Mouse (Mus musculus): Measurements from ENCODE around the gene Kctd17. TPM values are rescaled to one million over a fixed set of nuclear protein-coding genes. Genes with fewer than 3 reads are reported as not detected.
A peak's percentile ranks its signal among the peaks of the same experiment; 100 is the strongest.

The Kctd17 gene
- polyA plus RNA-seq, 1 experiment from 2014 or later = 22.0 TPM

DNA sequence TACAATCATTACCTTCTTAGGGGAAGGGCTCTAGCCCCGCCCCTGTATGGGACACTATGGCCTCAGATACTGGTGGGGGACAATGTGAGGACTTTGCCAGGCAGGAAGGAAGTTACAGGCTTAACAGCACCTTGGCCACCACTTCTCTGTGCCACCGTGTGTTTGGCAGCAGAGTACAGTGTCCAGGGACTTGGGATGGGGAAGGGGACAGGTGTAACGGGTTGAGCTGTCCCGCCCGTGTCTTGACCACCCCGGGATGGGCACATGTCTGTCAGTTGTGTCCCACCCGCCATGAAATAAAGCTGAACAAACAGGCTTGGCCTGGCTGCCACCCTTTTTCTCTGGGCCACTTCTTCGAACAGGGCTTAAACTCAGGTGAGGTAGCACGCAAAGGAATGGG, 10.6 kb downstream of the Kctd17 start:
- no peaks in the 10 kb centered on the region for H3K9me3 ChIP-seq (ENCODE audit: control insufficient read depth, low read length)
- H3K27me3 ChIP-seq (ENCODE audit: control insufficient read depth, insufficient read depth, low read length) = no peaks in the 10 kb centered on the region
- H3K4me2 ChIP-seq (ENCODE audit: low read length) = no peak overlapping the region
- H3K9ac ChIP-seq (ENCODE audit: low read length) = no peak overlapping the region
- H3K4me1 ChIP-seq (ENCODE audit: control insufficient read depth in 2 of 2, insufficient read depth in 2 of 2, low read length in 2 of 2) = peaks cover 22 to 37% of the 10 kb centered on the region in 2 experiments; a peak in 3 of 4 replicates
- no peak overlapping the region for H3K4me3 ChIP-seq (ENCODE audit: control insufficient read depth in 1 of 2, insufficient read depth in 1 of 2, low read depth in 1 of 2, low read length in 2 of 2)
- peaks cover 6% of the 10 kb centered on the region for H3K36me3 ChIP-seq (ENCODE audit: control insufficient read depth, insufficient read depth, low read length)
- ATAC-seq (ENCODE audit: insufficient number of reproducible peaks, insufficient read depth, low FRiP score, low read depth) = no peak
- no peak overlapping the region for H3K27ac ChIP-seq (replicated peaks in 1 of 2; ENCODE audit: control insufficient read depth in 1 of 2, insufficient read depth in 1 of 2, low read depth in 2 of 2, low read length in 2 of 2)
- WGBS = 69% methylated on average over 9 of the region's 9 CpGs

DNA sequence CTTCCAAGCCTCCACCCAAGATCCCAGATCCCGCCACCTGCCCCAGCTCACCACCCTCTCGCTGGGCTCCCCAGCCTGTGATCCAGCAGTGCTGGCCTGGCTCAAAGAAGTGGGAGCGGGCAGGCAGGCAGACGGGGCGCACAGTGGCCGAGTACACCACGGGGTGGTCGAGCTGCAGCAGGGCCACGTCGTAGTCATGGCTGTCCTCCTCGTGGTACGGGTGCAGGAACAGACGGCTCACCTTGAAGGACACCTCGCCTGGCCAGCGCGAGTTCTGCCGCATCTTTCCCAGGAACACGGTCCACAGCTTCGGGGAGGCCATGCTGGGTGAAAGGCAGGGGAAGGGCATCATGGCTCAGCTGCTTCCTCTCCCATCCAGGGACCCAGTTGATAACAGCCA, 13.9 kb downstream of the Kctd17 start:
- Histone ChIP-seq H3K27me3 (ENCODE audit: control insufficient read depth, insufficient read depth, low read length) (no peaks in the 10 kb centered on the region), H3K4me3 (ENCODE audit: control insufficient read depth in 1 of 2, insufficient read depth in 1 of 2, low read depth in 1 of 2, low read length in 2 of 2) (no peak overlapping the region), H3K4me1 (ENCODE audit: control insufficient read depth in 2 of 2, insufficient read depth in 2 of 2, low read length in 2 of 2) (peaks cover 23 to 36% of the 10 kb centered on the region in 2 experiments; a peak in 3 of 4 replicates), H3K9me3 (ENCODE audit: control insufficient read depth, low read length) (no peaks in the 10 kb centered on the region), H3K9ac (ENCODE audit: low read length) (no peak overlapping the region), H3K27ac (replicated peaks in 1 of 2; ENCODE audit: control insufficient read depth in 1 of 2, insufficient read depth in 1 of 2, low read depth in 2 of 2, low read length in 2 of 2) (no peak overlapping the region), H3K36me3 (ENCODE audit: control insufficient read depth, insufficient read depth, low read length) (no peaks in the 10 kb centered on the region), H3K4me2 (ENCODE audit: low read length) (no peak overlapping the region)
- WGBS = 85% methylated on average over 19 of the region's 19 CpGs
- no peak for ATAC-seq (ENCODE audit: insufficient number of reproducible peaks, insufficient read depth, low FRiP score, low read depth)

DNA sequence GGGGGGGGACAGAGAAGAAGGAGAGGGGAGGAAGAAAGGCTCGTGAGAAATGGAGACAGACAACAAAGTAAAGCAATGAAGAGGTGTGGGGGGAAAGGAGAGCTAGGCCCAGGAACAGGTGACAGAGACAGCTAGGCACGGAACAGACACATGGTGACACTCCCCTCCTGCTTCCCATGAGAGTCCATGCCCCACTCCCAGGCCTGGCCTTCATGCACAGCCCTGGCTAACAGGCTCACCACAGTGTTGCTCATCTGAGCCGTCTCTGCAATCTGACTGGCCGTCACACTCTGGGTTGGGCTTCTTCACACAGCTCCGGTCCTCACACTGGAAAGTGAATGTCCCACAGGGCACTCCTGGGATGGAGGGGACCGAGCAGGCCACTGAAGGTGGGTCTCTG, 15.5 kb downstream of the Kctd17 start:
- Histone ChIP-seq H3K4me3 (ENCODE audit: control insufficient read depth in 1 of 2, insufficient read depth in 1 of 2, low read depth in 1 of 2, low read length in 2 of 2) (no peak overlapping the region), H3K36me3 (ENCODE audit: control insufficient read depth, insufficient read depth, low read length) (no peaks in the 10 kb centered on the region), H3K9ac (ENCODE audit: low read length) (no peak overlapping the region), H3K4me1 (ENCODE audit: control insufficient read depth in 2 of 2, insufficient read depth in 2 of 2, low read length in 2 of 2) (peaks cover 16 to 26% of the 10 kb centered on the region in 2 experiments), H3K4me2 (ENCODE audit: low read length) (no peak overlapping the region), H3K9me3 (ENCODE audit: control insufficient read depth, low read length) (no peaks in the 10 kb centered on the region), H3K27ac (replicated peaks in 1 of 2; ENCODE audit: control insufficient read depth in 1 of 2, insufficient read depth in 1 of 2, low read depth in 2 of 2, low read length in 2 of 2) (no peak overlapping the region), H3K27me3 (ENCODE audit: control insufficient read depth, insufficient read depth, low read length) (no peaks in the 10 kb centered on the region)
- ATAC-seq (ENCODE audit: insufficient number of reproducible peaks, insufficient read depth, low FRiP score, low read depth) = no peak
- 41% methylated on average over 6 of the region's 6 CpGs for WGBS

- H3K9ac ChIP-seq (ENCODE audit: low read length) = no peak overlapping the region
- H3K4me3 ChIP-seq (ENCODE audit: control insufficient read depth in 1 of 2, insufficient read depth in 1 of 2, low read depth in 1 of 2, low read length in 2 of 2) = no peak overlapping the region
These were observed 18.8 kb downstream of the Kctd17 start for GRCm38 (mm10) chr15:78447121-78447520.

GRCm38 (mm10) chr15:78447746-78448535, 19.6 kb downstream of the Kctd17 start:
- Histone ChIP-seq H3K9ac (ENCODE audit: low read length) (peak overlapping the region; percentile 72), H3K9me3 (ENCODE audit: control insufficient read depth, low read length) (no peaks in the 10 kb centered on the region), H3K27me3 (ENCODE audit: control insufficient read depth, insufficient read depth, low read length) (no peaks in the 10 kb centered on the region), H3K4me3 (ENCODE audit: control insufficient read depth in 1 of 2, insufficient read depth in 1 of 2, low read depth in 1 of 2, low read length in 2 of 2) (peak overlapping the region; percentile 20 to 33), H3K27ac (replicated peaks in 1 of 2; ENCODE audit: control insufficient read depth in 1 of 2, insufficient read depth in 1 of 2, low read depth in 2 of 2, low read length in 2 of 2) (peak overlapping the region; percentile 86 to 89), H3K36me3 (ENCODE audit: control insufficient read depth, insufficient read depth, low read length) (no peaks in the 10 kb centered on the region), H3K4me2 (ENCODE audit: low read length) (peak overlapping the region; percentile 84), H3K4me1 (ENCODE audit: control insufficient read depth in 2 of 2, insufficient read depth in 2 of 2, low read length in 2 of 2) (peaks cover 15 to 25% of the 10 kb centered on the region in 2 experiments)
- ATAC-seq (ENCODE audit: insufficient number of reproducible peaks, insufficient read depth, low FRiP score, low read depth) = no peak
- WGBS = under 1% methylated on average over 22 of the region's 22 CpGs

More at GRCm38 (mm10) chr15:78447121-78447520, 18.8 kb downstream of the Kctd17 start:
- Histone ChIP-seq H3K4me2 (ENCODE audit: low read length) (no peak overlapping the region), H3K9me3 (ENCODE audit: control insufficient read depth, low read length) (no peaks in the 10 kb centered on the region), H3K4me1 (ENCODE audit: control insufficient read depth in 2 of 2, insufficient read depth in 2 of 2, low read length in 2 of 2) (peaks cover 15 to 25% of the 10 kb centered on the region in 2 experiments), H3K27ac (replicated peaks in 1 of 2; ENCODE audit: control insufficient read depth in 1 of 2, insufficient read depth in 1 of 2, low read depth in 2 of 2, low read length in 2 of 2) (no peak overlapping the region), H3K36me3 (ENCODE audit: control insufficient read depth, insufficient read depth, low read length) (no peaks in the 10 kb centered on the region), H3K27me3 (ENCODE audit: control insufficient read depth, insufficient read depth, low read length) (no peaks in the 10 kb centered on the region)
- 38% methylated on average over 7 of the region's 7 CpGs for WGBS
- ATAC-seq (ENCODE audit: insufficient number of reproducible peaks, insufficient read depth, low FRiP score, low read depth) = no peak

DNA sequence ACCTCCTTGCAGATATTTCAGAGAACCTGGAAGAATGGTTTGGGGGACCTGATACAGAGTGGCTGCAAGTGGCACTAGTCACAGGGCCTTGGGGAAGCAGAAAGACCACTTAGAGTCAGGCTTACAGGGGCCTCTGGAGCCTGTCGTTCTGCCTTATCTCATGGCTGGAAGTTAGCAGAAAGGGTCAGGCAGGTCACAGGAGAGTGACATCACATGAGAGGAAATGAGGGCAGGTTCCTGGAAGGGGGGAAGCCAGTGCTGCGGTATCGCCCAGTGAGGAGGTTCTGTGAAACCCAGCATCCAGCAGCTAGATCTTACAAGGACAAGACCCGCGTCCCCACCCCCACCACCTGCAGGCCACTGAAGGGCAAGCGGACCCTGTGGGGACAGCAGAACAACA, 20.8 kb downstream of the Kctd17 start:
- Histone ChIP-seq H3K4me3 (ENCODE audit: control insufficient read depth in 1 of 2, insufficient read depth in 1 of 2, low read depth in 1 of 2, low read length in 2 of 2) (no peak overlapping the region), H3K9me3 (ENCODE audit: control insufficient read depth, low read length) (no peaks in the 10 kb centered on the region), H3K9ac (ENCODE audit: low read length) (peak overlapping the region; percentile 18; the same call in 1 of the 2 replicates), H3K4me1 (ENCODE audit: control insufficient read depth in 2 of 2, insufficient read depth in 2 of 2, low read length in 2 of 2) (peaks cover 14 to 24% of the 10 kb centered on the region in 2 experiments), H3K4me2 (ENCODE audit: low read length) (no peak overlapping the region), H3K27ac (replicated peaks in 1 of 2; ENCODE audit: control insufficient read depth in 1 of 2, insufficient read depth in 1 of 2, low read depth in 2 of 2, low read length in 2 of 2) (peak overlapping the region; percentile 73 to 86), H3K27me3 (ENCODE audit: control insufficient read depth, insufficient read depth, low read length) (no peaks in the 10 kb centered on the region), H3K36me3 (ENCODE audit: control insufficient read depth, insufficient read depth, low read length) (no peaks in the 10 kb centered on the region)
- ATAC-seq (ENCODE audit: insufficient number of reproducible peaks, insufficient read depth, low FRiP score, low read depth) = no peak
- 34% methylated on average over 6 of the region's 6 CpGs for WGBS

DNA sequence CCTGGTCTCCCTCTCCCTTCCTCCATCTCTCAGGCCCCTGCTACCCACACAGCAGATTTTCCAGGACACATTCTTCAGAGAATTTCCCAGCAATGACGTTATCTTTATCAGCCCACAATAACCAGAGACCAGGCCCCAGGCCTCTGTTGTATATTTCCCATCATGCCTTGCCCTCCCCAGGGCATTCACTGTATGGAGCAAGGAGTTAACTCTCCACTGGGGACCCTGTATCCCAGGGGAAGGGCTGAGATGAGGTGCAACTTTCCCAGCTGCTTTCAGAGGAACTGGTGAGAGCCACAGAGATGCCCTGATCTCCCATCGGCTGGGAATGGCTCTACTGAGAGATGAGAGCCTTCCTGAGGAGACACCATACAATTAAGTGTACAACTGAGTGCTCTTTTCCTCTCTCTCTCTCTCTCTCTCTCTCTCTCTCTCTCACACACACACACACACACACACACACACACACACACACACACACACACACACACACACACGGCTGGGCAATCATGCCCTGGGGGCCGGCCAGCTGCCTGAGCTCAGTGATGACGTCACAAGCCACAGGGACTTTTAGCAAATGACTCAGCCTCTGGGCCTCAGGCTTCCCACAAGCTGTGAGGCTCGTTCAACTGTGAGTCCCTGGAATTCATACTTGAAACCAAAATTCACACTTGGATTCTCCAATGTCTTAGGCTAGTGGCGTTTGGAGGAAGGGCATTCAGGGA, 21.5 kb downstream of the Kctd17 start:
- Histone ChIP-seq H3K27me3 (ENCODE audit: control insufficient read depth, insufficient read depth, low read length) (no peaks in the 10 kb centered on the region), H3K36me3 (ENCODE audit: control insufficient read depth, insufficient read depth, low read length) (no peaks in the 10 kb centered on the region), H3K9me3 (ENCODE audit: control insufficient read depth, low read length) (no peaks in the 10 kb centered on the region), H3K9ac (ENCODE audit: low read length) (0 out of 2 replicates have a peak overlapping the region, but pooled peaks have one; percentile 18), H3K27ac (replicated peaks in 1 of 2; ENCODE audit: control insufficient read depth in 1 of 2, insufficient read depth in 1 of 2, low read depth in 2 of 2, low read length in 2 of 2) (peak overlapping the region; percentile 73 to 86), H3K4me1 (ENCODE audit: control insufficient read depth in 2 of 2, insufficient read depth in 2 of 2, low read length in 2 of 2) (peaks cover 12 to 22% of the 10 kb centered on the region in 2 experiments), H3K4me2 (ENCODE audit: low read length) (no peak overlapping the region), H3K4me3 (ENCODE audit: control insufficient read depth in 1 of 2, insufficient read depth in 1 of 2, low read depth in 1 of 2, low read length in 2 of 2) (no peak overlapping the region)
- no peak; the same call in 1 of the 2 replicates for ATAC-seq (ENCODE audit: insufficient number of reproducible peaks, insufficient read depth, low FRiP score, low read depth)
- 25% methylated on average over 7 of the region's 7 CpGs for WGBS

Data from heart, embryonic 14.5 days (tissue).